Mouse (Mus musculus) megakaryocyte progenitor cell, adult 5-6 weeks (primary cell): ENCODE results near the gene Hspg2. TPM values are rescaled to one million over a fixed set of nuclear protein-coding genes. Genes with fewer than 3 reads are reported as not detected.

Experiments
- ATAC-seq: replicated peaks from 2 replicates; pipeline ENCODE4 v1.8.0; 2016; ENCODE audit warnings: mild to moderate bottlenecking, moderate TSS enrichment, inconsistent platforms; ENCODE audit not compliant: poor library complexity
- total RNA-seq, 2 experiments: library from RNA; stranded (forward) in 1 of 2; stranded (reverse) in 1 of 2; fragments of 157-497, 149-512 nt in 1 of 2; fragments of 200-1000 nt in 1 of 2; gene quantifications; 2 replicates each; pipeline versions ENCODE4 v1.2.3 to v1.2.4; 2015 to 2017

Hspg2 gene
- total RNA-seq, 2 experiments from 2014 or later = not detected

GRCm38 (mm10) chr4:137498882-137499583 lies 30.5 kb downstream of the Hspg2 start:
- ATAC-seq = no peak

- ATAC-seq = no peak
These were observed 31.6 kb downstream of the Hspg2 start for GRCm38 (mm10) chr4:137500149-137500548.

- ATAC-seq = no peak
These were observed 32.4 kb downstream of the Hspg2 start for GRCm38 (mm10) chr4:137500953-137501352.

GRCm38 (mm10) chr4:137502183-137502582 lies 33.6 kb downstream of the Hspg2 start:
- no peak for ATAC-seq

GRCm38 (mm10) chr4:137502801-137503200 lies 34.2 kb downstream of the Hspg2 start:
- no peak for ATAC-seq

- ATAC-seq = no peak
These were observed 35.0 kb downstream of the Hspg2 start for GRCm38 (mm10) chr4:137503509-137503971.

- ATAC-seq = no peak
These were observed 38.1 kb downstream of the Hspg2 start for GRCm38 (mm10) chr4:137506629-137507028.

GRCm38 (mm10) chr4:137509528-137509927 lies 41.0 kb downstream of the Hspg2 start:
- no peak for ATAC-seq

- no peak for ATAC-seq
These were observed 41.6 kb downstream of the Hspg2 start for GRCm38 (mm10) chr4:137510021-137510696.

- no peak for ATAC-seq
These were observed 44.3 kb downstream of the Hspg2 start for GRCm38 (mm10) chr4:137512897-137513296.

GRCm38 (mm10) chr4:137517989-137518691 lies 49.6 kb downstream of the Hspg2 start:
- ATAC-seq = no peak

GRCm38 (mm10) chr4:137518746-137519145 lies 50.2 kb downstream of the Hspg2 start:
- no peak for ATAC-seq

- ATAC-seq = no peak
These were observed 51.8 kb downstream of the Hspg2 start for GRCm38 (mm10) chr4:137520346-137520745.

- ATAC-seq = no peak
These were observed 53.4 kb downstream of the Hspg2 start for GRCm38 (mm10) chr4:137521966-137522365.

- ATAC-seq = no peak
These were observed 56.9 kb downstream of the Hspg2 start for GRCm38 (mm10) chr4:137525426-137525825.

- no peak for ATAC-seq
These were observed 58.8 kb downstream of the Hspg2 start for GRCm38 (mm10) chr4:137527368-137527767.

- ATAC-seq = no peak
These were observed 59.3 kb downstream of the Hspg2 start for GRCm38 (mm10) chr4:137527872-137528271.

GRCm38 (mm10) chr4:137540356-137540755 lies 71.8 kb downstream of the Hspg2 start:
- no peak for ATAC-seq

GRCm38 (mm10) chr4:137542968-137543367 lies 74.4 kb downstream of the Hspg2 start:
- no peak for ATAC-seq

- no peak for ATAC-seq
These were observed 77.0 kb downstream of the Hspg2 start for GRCm38 (mm10) chr4:137545568-137545967.

GRCm38 (mm10) chr4:137546003-137546525 lies 77.5 kb downstream of the Hspg2 start:
- peak; percentile 83 for ATAC-seq
